Mouse (Mus musculus) erythroblast, embryonic 14.5 days (primary cell): Measurements from ENCODE around the gene Gtpbp2. TPM values are rescaled to one million over a fixed set of nuclear protein-coding genes. Genes with fewer than 3 reads are reported as not detected.

ENCODE experiments used
- H3K27me3 ChIP-seq: 2 replicates; pipeline ENCODE4 v1.6.1; 2012; ENCODE audit warnings: inconsistent platforms; ENCODE audit not compliant: control insufficient read depth
- H3K36me3 ChIP-seq: 2 replicates; pipeline ENCODE4 v1.6.1; 2012; ENCODE audit warnings: mild to moderate bottlenecking, inconsistent platforms; ENCODE audit not compliant: control insufficient read depth
- H3K4me1 ChIP-seq: 2 replicates; pipeline ENCODE4 v1.6.1; 2012; ENCODE audit warnings: inconsistent platforms; ENCODE audit not compliant: control insufficient read depth
- H3K4me3 ChIP-seq: replicated peaks from 2 replicates; pipeline ENCODE3; 2012; ENCODE audit warnings: moderate library complexity, mild to moderate bottlenecking, inconsistent platforms
- H3K9me3 ChIP-seq: 2 replicates; pipeline ENCODE4 v1.6.1; 2012; ENCODE audit warnings: low read length, inconsistent platforms, mixed read lengths; ENCODE audit not compliant: control insufficient read depth
- GATA1 ChIP-seq: IDR thresholded peaks from 2 replicates; pipeline ENCODE4 v1.6.1; 2012; ENCODE audit warnings: low read length, inconsistent platforms, mixed read lengths
- TAL1 ChIP-seq: IDR thresholded peaks from 3 replicates; pipeline ENCODE4 v1.6.1; 2012; ENCODE audit warnings: low read length, inconsistent platforms, mixed read lengths
- polyA plus RNA-seq: library from polyadenylated mRNA; stranded (reverse); fragments of >175 nt; gene quantifications from 2 replicates; pipeline ENCODE4 v1.2.3, GENCODE M21; 2012

Gene Gtpbp2
- polyA plus RNA-seq, 1 experiment: 15.3 TPM

- no peak overlapping the region for H3K4me3 ChIP-seq
- no peaks in the 10 kb centered on the region for H3K9me3 ChIP-seq
- H3K27me3 ChIP-seq: no peaks in the 10 kb centered on the region
- peaks cover 2% of the 10 kb centered on the region for H3K4me1 ChIP-seq
- no peak for TF ChIP-seq GATA1
- no peak for TF ChIP-seq TAL1
- H3K36me3 ChIP-seq: peaks cover 99% of the 10 kb centered on the region
Measured at GRCm38 (mm10) chr17:46188829-46189228, 28.0 kb downstream of the Gtpbp2 start.

- Histone ChIP-seq H3K4me1 (peaks cover 46% of the 10 kb centered on the region), H3K27me3 (no peaks in the 10 kb centered on the region), H3K4me3 (peak overlapping the region; percentile 95), H3K36me3 (peaks cover 64% of the 10 kb centered on the region), H3K9me3 (no peaks in the 10 kb centered on the region)
- no peak for TF ChIP-seq GATA1
- no peak for TF ChIP-seq TAL1
Measured at GRCm38 (mm10) chr17:46201151-46201550, 40.3 kb downstream of the Gtpbp2 start.

GRCm38 (mm10) chr17:46202421-46203071 is 41.7 kb downstream of the Gtpbp2 start, which contains the start of the genes Polh and Xpo5:
Gene Polh (minus strand): TSS chr17:46202645.
Gene Xpo5 (plus strand): TSS chr17:46202782.
- H3K9me3 ChIP-seq: no peaks in the 10 kb centered on the region
- TF ChIP-seq GATA1: peak; percentile 93
- no peak for TF ChIP-seq TAL1
- peak within 1 kb of the TSS; percentile 95 for H3K4me3 ChIP-seq
- H3K27me3 ChIP-seq: no peaks in the 10 kb centered on the region
- H3K4me1 ChIP-seq: peaks cover 46% of the 10 kb centered on the region
- peaks cover 64% of the 10 kb centered on the region for H3K36me3 ChIP-seq

- Histone ChIP-seq H3K4me1 (peaks cover 46% of the 10 kb centered on the region), H3K36me3 (peaks cover 64% of the 10 kb centered on the region), H3K9me3 (no peaks in the 10 kb centered on the region), H3K4me3 (peak overlapping the region; percentile 95), H3K27me3 (no peaks in the 10 kb centered on the region)
- TF ChIP-seq TAL1: no peak
- TF ChIP-seq GATA1: no peak
Measured at GRCm38 (mm10) chr17:46203078-46203477, 42.2 kb downstream of the Gtpbp2 start.

- H3K27me3 ChIP-seq: no peaks in the 10 kb centered on the region
- peaks cover 65% of the 10 kb centered on the region for H3K36me3 ChIP-seq
- TF ChIP-seq TAL1: no peak
- TF ChIP-seq GATA1: no peak
- H3K4me1 ChIP-seq: peaks cover 23% of the 10 kb centered on the region
- no peaks in the 10 kb centered on the region for H3K9me3 ChIP-seq
- no peak overlapping the region for H3K4me3 ChIP-seq
Measured at GRCm38 (mm10) chr17:46206676-46207075, 45.8 kb downstream of the Gtpbp2 start.

GRCm38 (mm10) chr17:46210550-46210949 is 49.7 kb downstream of the Gtpbp2 start:
- no peak for TF ChIP-seq GATA1
- TF ChIP-seq TAL1: no peak
- H3K4me1 ChIP-seq: no peaks in the 10 kb centered on the region
- H3K27me3 ChIP-seq: no peaks in the 10 kb centered on the region
- H3K9me3 ChIP-seq: no peaks in the 10 kb centered on the region
- H3K36me3 ChIP-seq: peaks cover 92% of the 10 kb centered on the region
- H3K4me3 ChIP-seq: no peak overlapping the region

Other genes starting within 250 kb of the Gtpbp2 start
- gene Vegfa, start 128.7 kb upstream of the Gtpbp2 start, polyA plus RNA-seq: 0.86 and 1.3 TPM in 2 replicates
- 7.7 and 9.7 TPM in 2 replicates for gene Mrps18a, start 50.0 kb upstream of the Gtpbp2 start, polyA plus RNA-seq
- gene Rsph9, start 16.8 kb upstream of the Gtpbp2 start, polyA plus RNA-seq: 0.42 TPM in 1 of 2 replicates, not detected in the other
- 1.4 and 4.1 TPM in 2 replicates for gene Mad2l1bp, start 7.5 kb upstream of the Gtpbp2 start, polyA plus RNA-seq
- 0.24 and 0.27 TPM in 2 replicates for gene Polh, start 41.6 kb downstream of the Gtpbp2 start, polyA plus RNA-seq
- 0.36 and 0.51 TPM in 2 replicates for gene Xpo5, start 41.8 kb downstream of the Gtpbp2 start, polyA plus RNA-seq
- 1.2 and 1.6 TPM in 2 replicates for gene Polr1c, start 87.0 kb downstream of the Gtpbp2 start, polyA plus RNA-seq
- gene Yipf3, start 87.0 kb downstream of the Gtpbp2 start, polyA plus RNA-seq: 8.0 and 13.3 TPM in 2 replicates
- gene Lrrc73, start 92.5 kb downstream of the Gtpbp2 start, polyA plus RNA-seq: 0.15 and 0.27 TPM in 2 replicates
- 11.2 and 12.7 TPM in 2 replicates for gene Tjap1, start 122.0 kb downstream of the Gtpbp2 start, polyA plus RNA-seq
- gene Dlk2, start 136.4 kb downstream of the Gtpbp2 start, polyA plus RNA-seq: not detected in 2 replicates
- gene Abcc10, start 167.3 kb downstream of the Gtpbp2 start, polyA plus RNA-seq: 0.17 and 0.34 TPM in 2 replicates
- gene Zfp318, start 222.7 kb downstream of the Gtpbp2 start, polyA plus RNA-seq: 0.05 and 0.13 TPM in 2 replicates